Mouse (Mus musculus): ENCODE data around the gene Lpin1. TPM values are rescaled to one million over a fixed set of nuclear protein-coding genes. Genes with fewer than 3 reads are reported as not detected.

The Lpin1 gene
- polyA plus RNA-seq, 1 experiment from 2014 or later = 6.4 TPM

DNA sequence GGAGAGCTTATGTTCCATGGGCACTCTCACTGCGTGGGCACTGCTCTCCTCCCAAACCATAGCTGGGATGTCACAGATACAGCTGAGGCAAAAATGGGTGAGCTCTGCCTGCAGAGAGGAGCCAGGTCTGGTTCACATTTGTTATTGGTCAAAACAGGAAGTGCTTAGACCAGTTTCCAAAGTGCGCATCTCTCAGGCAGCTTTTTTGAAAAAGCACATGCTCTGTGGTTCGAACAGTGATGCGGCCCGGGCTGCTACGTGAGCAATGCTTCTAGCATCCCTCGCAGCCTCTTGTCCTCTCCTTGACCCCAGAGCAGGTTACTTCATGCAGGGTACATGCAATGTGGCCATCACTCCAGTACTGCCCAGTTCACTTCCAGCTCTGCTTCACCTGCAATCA is 82.1 kb downstream of the Lpin1 start:
- DNase-seq (ENCODE audit: low spot score) = no peak

- DNase-seq (ENCODE audit: low spot score) = no peak
These were observed 82.8 kb downstream of the Lpin1 start for GRCm38 (mm10) chr12:16527941-16528340.

- DNase-seq (ENCODE audit: low spot score) = no peak
These were observed 83.9 kb downstream of the Lpin1 start for GRCm38 (mm10) chr12:16526862-16527261.

GRCm38 (mm10) chr12:16526134-16526533 is 84.6 kb downstream of the Lpin1 start:
- no peak for DNase-seq (ENCODE audit: low spot score)

DNA sequence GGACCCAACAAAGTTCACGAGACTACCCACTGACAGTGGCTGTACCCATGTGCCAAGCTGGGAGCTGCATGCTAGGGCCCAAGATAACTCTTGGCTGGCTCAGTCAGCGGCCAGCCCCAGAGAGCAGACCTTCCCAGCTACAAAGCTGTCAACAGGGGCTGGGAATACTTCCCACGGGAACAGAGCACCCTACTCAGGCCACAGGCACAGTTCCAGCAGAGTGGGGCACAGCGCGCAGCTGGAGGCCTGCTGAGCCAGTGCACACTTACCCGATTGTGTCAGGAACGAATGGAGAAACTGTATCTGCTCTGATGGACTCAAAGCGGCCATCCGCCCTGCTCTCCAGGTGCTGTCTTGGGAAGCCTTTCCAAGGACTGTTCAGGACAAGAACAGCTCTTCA is 95.6 kb downstream of the Lpin1 start:
- DNase-seq (ENCODE audit: low spot score) = no peak

- DNase-seq (ENCODE audit: low spot score) = no peak
These were observed 97.8 kb downstream of the Lpin1 start for GRCm38 (mm10) chr12:16512991-16513390.

GRCm38 (mm10) chr12:16509122-16509752 is 101.5 kb downstream of the Lpin1 start:
- peak; percentile 86 for DNase-seq (ENCODE audit: low spot score)

DNA sequence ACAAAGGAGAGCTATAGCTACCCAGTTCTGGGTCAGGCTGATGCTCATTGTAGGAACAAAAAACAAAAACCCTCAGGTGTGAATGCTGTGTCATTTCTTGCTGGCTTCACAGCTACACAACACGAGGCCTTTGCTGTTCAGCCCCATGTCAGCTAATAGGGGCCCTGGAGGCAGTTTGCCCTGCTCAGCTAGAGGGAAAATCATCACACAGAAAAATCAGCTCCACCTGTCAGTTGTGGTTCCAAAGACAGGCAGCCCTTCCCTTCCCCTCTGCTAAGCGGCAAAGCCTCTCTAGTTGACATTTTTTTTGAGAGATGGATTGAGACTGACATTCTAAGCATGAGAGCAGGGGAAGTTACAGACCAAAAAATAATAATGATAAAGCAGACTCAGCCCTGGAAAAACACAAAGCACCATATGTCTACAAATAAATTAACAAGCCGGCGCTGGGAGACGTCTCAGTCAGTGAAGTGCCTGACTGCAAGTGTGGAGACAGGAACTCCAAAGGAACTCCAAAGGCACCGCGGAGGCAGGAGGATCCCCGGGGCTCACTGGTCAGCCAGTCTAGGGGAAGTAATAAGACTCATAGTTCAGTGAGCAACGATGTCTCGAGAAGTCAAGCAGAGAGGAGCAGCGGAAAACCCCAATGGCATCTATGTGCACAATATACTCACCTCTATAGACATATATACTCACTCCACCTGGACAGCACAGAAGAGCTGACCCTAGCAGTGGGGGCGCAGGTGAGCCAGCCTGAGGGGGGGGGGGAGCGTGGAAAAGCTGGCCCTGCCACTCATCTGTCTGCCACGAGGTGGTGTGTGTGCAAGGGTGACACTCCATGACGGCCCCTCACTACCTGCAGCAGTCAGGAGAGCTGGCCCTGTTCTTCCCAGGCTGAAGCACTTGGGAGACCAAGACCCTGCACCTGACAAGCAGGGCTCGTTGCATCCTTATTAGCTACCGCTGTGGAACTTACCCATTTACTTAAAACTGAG is 103.7 kb downstream of the Lpin1 start:
- DNase-seq (ENCODE audit: low spot score) = no peak

DNA sequence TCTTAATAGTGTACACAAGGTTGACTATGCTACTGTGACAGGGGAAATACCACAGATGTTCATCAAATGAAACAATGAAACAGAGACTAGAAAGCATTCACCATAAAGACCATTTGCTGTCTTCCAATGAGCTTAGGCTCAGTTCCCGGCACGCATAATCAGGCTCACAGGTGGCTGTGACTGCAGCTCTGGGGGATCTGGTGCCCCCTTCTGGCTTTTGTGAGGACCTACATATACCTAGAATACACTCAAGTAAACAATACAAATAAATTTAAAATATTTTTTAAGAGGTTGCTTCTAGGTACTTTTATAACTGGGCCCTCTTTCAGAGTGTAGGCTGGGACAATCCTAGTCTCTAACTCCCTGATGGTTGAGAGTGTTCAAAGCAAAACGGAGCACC is 106.5 kb downstream of the Lpin1 start:
- peak; percentile 27 for DNase-seq (ENCODE audit: low spot score)

DNA sequence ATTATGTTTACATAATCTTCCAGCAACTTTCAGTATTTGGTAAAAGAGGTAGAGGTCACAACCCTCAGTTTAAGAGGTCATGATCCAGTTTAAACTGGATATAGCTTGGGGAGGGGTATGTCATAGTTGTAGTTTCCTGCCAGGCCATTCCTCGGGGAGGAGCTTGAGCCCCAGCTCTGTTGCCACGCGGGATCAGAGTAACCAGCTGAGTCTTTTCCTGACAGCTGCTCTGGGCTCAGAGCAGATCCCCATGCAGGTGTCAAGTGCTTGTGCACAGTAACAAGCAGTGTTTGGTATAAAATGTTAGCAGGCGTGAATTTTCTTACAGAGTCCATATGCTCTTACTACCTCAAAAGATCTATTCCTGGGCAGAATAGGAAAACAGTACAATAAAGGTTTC is 112.8 kb downstream of the Lpin1 start:
- no peak for DNase-seq (ENCODE audit: low spot score)

- DNase-seq (ENCODE audit: low spot score) = no peak
These were observed 118.1 kb downstream of the Lpin1 start for GRCm38 (mm10) chr12:16492713-16493112.

GRCm38 (mm10) chr12:16488899-16489298 is 121.9 kb downstream of the Lpin1 start:
- DNase-seq (ENCODE audit: low spot score) = no peak

GRCm38 (mm10) chr12:16487453-16487852 is 123.3 kb downstream of the Lpin1 start:
- DNase-seq (ENCODE audit: low spot score) = no peak

Other genes starting within 250 kb of the Lpin1 start
- gene Ntsr2, start 42.4 kb upstream of the Lpin1 start, polyA plus RNA-seq (2015; fragmentation: Nextera tagmentation; extraction: Ambion mirVana) = not detected in 2 replicates
- gene Greb1, start 189.9 kb upstream of the Lpin1 start, polyA plus RNA-seq (2015; fragmentation: Nextera tagmentation; extraction: Ambion mirVana) = 1.2 and 2.0 TPM in 2 replicates
- 22.7 and 23.6 TPM in 2 replicates for gene E2f6, start 200.0 kb upstream of the Lpin1 start, polyA plus RNA-seq (2015; fragmentation: Nextera tagmentation; extraction: Ambion mirVana)